Mouse (Mus musculus): ENCODE results near the gene Sstr5.

Gene Sstr5

DNA sequence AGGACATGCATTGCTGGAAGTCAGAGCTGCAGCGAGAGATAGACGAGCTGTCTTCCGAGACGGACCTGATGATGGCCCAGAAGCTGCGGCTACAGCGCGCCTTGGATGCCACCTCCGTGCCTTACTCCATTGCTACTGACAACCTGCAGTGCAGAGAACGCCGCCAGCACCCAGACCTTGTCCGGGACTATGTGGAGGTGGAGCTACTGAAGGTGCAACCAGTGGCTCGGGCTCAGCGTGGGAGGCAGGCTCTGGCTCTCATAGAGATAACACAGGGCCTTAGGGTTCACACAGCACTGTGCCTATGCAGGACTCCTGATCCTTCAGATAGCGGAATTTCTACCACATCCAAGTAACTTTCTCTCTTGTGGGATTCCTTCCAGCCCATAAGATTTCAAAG, 25.0 kb downstream of the Sstr5 start:
- DNase-seq (ENCODE audit: low spot score) = peak; percentile 38

DNA sequence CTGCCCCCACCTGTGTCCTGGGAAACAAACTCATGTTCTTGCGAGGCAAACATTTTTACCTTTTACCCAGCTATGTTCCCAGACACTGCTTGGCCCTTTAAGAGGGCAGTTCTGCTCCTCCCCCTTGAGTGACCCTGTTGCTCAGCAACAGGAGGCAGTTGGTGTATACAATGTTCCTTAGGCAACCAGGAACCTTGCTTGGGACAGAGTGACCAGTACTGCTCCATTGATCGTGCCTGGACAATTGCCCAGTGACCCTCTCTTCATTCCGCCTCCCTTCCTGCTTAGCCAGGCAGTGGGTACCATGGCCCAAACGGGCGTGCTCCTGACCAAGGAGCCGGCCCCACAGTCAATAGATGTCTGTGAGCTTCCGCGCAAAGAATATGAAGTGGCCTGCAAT, 25.7 kb downstream of the Sstr5 start:
- peak; percentile 41 for DNase-seq (ENCODE audit: low spot score)

DNA sequence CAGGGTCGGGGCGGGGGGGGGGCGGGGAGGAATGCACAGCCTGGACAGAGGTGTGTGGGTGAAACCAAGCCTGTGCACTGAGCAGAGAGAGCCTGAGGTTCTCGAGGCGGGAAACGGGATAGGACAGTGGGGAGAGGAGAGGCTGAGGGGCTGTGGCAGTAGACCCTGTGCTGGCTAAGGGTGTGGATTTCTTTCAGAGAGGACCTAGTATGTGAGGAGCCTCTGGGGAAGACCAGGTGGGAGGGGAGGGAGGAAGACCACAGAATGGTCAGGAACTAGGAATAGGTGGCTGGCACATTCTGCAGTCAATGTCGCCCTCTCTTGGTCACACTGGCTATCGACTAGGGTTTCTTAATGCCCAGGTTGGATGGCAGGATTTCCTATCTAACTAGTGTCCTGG, 27.3 kb downstream of the Sstr5 start:
- DNase-seq (ENCODE audit: low spot score) = no peak

DNA sequence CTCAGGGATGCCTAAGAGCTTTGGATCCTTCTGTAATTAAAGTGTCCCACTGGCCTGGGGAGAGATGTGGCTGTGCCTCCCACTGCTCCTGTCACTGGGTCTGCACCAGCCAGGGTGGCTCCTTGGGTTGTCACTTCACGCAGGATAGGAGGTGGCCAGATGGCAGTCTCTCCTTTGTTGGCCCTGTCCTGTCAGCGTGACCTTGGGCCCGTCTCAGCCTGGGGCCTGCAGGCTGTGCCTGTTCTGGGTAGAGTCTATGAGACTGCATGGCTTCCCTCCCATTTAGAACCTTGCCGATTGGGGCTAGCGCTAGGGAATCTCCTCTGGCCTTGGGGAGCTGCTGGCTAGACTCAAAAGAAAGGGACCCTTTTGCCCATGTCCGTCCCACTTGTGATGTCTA, 28.8 kb downstream of the Sstr5 start:
- DNase-seq (ENCODE audit: low spot score) = no peak

DNA sequence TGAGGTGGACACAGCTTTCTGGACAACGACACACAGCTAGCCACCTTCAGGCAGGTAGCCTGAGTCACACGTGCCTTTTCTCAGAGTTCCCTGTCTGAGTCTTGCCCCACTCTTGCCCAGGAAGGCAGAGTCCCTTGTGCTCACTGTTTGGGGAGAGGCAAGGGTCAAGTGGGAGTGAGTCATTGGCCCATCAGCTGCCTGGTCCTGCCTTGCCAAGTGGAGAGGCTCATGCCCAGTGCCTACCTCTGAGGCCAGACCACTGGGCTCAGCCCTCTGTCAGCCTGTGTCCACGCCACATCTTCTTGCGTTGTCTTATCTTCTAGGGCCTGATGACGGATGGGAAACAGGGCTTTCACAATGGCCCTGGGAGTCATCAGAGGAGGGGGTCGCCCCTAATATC, 29.3 kb downstream of the Sstr5 start:
- DNase-seq (ENCODE audit: low spot score) = no peak

DNA sequence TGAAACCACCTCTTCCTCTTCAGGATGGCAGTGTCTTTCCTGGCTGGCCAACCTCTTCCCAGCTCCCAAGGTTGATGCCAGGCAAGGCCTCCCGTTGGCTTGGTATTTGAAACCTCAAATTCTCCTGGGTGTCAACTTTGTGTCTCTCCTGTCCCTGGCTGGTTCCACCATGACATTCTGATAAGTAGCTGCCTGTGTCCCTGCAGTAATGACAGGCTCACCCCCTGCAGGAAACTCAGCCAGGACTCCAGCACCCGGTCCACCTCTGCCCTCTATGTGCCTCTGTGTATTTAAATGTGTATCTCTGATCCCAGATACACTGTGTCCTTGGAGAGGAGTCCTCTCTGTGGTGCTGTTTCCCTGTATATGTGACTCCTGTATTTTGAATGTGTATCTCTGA, 30.8 kb downstream of the Sstr5 start:
- no peak for DNase-seq (ENCODE audit: low spot score)

DNA sequence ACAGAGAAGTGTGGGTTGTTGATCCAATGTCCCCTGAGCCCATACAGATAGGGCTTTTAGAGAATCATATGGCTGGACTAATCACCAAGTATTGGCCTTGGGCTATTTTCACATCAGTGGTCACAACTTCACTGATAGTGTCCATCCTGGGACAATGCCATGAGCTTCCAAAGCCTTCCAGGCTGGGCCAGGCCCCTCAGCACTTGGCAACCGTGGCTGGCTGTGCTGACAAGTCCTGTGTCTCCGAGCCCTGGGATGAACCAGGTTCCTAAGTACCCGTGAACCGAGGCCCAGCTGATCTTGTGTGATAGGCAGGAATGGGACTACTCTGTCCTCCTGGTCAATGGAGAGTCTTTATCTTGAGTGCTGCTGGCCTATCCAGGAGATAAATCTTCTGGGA, 33.0 kb downstream of the Sstr5 start:
- no peak for DNase-seq (ENCODE audit: low spot score)

DNA sequence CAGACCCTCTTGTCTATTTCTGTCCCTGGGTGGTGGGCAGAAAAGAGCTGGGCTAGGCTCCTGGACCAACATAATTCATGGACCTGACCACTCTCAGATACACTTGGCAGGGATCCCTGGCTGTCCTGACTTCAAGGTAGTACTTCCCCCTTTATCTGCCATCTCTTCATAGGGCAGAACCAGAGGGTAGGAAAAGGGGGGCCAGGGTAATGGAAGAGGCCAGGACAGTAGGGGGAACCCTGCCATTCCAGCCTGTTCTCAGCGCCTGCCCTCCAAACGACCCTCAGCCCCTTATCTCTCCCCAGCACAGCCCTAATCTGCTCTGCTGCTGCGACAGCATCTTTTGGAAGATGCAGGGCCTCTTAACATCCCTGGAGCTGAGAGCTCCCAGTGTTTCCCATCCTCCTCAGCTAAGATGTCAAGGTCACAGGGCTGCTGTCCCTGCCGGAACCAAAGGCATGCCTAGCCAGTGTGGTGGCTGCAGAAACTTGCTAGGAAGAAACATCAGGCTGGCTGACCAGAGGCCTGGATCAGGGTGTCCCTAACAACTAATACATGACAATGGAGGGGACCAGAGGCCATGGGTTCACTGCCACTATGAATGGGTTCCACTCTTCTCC, 33.7 kb downstream of the Sstr5 start:
- DNase-seq (ENCODE audit: low spot score) = no peak

DNA sequence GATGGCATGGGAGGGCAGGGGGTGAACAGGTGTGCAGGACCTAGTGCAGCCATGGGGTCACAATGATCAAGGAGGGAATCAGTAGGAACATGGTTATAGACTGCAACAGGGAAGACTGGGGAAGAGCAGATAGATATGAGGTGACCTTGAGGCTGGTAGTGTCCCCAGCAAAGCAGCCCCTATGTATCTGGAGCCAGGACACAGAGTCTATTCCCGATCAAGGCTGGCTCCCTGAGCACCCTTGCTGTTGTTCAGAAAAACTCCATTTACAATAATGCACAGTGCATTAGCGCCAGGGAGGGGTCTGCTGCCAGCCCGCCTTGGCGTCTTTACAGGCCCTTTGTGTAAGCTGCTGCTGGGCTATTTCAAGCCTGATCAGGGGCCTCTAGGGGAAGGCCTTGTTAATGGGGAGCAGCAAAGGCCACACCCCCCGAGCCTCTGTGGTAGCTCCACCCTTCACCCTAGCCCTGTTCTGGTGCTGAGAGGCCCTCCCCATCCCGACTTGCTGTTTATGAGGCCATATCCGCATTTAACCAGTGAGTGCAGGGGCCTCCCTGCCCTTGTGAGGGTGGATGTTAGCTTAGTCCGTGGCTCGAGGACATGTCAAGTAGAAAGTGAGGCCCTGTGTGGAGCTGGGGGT, 34.7 kb downstream of the Sstr5 start:
- DNase-seq (ENCODE audit: low spot score) = no peak

DNA sequence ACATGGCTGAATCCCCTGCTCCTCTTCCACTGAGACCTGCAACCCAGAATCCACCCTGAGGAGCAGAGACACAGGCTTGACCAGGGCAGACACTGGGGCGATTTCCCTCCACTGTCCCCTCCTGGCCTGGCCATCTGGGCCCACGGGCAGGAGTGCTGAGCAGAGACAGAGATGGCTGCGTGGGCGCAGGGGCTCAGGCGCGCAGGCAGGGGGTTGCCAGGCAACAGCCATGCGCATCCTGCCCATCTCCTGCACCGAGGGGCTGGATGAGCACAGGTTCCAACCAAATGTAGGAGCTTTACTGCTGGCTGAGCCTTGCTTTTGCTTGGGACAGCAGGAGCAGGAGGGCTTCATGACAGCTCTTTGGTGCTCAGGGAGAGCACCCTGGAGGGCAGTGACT, 40.5 kb downstream of the Sstr5 start:
- DNase-seq (ENCODE audit: low spot score) = no peak

DNA sequence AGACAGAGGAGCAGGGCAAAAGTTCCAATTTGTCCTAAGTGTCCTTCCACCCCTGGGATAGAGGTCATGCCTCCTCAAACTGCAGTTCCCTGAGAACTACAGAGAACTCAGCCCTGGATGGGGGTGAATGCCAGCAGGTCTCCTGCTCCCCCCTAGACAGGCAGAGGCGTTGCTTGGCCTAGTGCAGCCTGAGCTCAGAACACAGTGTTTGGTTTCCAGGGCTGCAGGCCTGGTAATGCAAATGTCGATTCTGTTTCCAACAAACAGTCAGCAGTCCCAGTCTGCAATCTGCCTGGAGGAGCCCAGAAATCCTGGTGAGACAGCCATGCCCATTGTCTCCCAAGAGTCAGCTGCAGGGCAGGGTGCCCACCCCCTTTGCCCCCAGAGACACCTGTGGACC, 42.8 kb downstream of the Sstr5 start, which contains the start of gene Tekt4:
Tekt4 (plus strand) TSS at position 344 of the 400 bp plus-strand sequence.
- DNase-seq (ENCODE audit: low spot score) = no peak

DNA sequence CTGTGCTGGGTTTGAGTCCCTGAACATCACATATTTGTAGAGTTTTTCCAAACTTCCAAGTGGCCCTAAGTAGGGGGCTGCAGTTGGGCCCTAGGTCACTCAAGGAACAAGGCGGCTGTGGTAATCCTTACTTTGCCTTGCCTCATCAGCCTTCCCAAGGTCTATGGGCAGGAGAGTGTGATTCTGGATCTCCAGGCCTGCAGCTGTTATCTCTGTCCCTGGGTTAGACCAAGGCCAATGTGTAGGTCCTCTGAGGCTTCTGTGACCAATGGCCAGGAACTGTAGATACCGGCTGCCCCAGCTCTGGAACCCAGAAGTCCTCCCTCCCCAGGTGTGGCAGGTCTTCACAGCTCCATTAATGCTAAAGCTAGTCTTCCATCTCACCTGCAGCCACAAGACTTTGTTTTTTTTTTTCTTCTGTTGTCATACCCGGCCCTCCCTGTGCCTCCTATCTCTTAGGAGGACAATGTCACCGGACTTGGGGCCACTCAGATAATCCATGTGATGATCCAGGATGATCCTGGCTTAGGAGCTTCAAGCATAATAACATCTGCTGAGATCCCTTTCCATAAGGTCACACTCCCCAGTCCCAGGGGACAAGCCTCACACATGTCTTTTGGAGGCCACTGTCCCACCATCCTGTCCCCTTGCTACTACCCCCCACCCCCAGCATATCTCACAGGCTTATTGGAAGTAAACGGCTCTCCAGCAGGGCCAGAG, 44.7 kb downstream of the Sstr5 start:
- DNase-seq (ENCODE audit: low spot score) = no peak

DNA sequence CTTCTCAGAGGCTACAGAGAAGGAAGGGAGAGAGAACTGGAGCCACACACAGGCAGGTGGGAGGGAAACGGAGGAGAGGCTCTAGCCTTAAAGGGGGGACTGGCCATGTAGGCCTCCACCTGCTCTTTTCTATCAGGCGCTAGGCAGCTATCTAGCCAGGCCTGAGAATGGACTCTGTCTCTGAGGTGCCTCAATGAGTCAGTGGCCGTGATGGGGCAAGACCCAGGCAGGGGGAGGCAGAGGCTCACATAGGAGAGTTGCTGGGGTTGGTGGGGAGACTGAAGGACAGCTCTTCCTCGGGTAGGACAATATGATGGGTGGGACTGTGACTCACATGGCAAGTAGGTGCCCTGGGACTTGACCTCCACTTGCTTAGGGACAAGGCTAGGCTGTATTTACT, 46.8 kb downstream of the Sstr5 start:
- no peak for DNase-seq (ENCODE audit: low spot score)

DNA sequence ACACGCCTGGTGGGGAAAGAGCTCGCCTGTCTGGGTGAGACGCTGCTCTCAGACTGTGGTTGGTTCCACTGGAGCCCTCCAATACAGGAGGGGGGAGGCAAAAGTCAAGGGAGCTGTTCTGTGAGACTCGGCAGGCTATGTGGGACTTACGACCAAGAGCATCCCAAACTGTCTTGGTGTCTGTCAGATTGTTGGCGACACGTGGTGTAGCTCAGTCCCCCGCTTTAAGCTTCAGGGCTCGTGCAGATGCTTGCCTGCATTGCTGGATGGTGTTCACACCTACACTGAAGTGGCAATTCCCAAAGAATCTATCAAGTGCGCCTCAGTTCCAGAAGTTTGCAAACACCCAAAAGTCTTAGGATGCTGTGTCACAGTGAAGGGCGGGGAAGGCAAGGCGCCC, 49.2 kb downstream of the Sstr5 start:
- DNase-seq (ENCODE audit: low spot score) = no peak

DNA sequence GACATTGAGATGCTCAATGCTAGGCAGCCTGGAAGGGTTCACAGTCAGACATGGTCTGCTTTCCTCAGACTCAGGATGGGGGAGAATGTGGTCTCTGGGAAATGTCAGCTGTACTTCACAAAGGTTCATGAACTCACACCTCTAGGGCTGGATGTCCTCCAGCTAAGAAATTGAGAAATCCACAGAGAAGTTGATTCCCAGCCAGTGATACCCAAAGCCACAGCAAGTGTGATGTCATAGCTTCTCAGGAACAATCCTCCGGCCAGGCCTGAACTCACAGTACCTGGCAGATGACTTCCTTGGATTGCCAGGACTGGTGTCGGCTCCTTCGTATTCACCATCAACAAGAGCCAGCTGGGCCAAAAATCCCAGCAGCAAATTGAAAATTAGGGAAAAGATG, 51.2 kb downstream of the Sstr5 start:
- DNase-seq (ENCODE audit: low spot score) = no peak

DNA sequence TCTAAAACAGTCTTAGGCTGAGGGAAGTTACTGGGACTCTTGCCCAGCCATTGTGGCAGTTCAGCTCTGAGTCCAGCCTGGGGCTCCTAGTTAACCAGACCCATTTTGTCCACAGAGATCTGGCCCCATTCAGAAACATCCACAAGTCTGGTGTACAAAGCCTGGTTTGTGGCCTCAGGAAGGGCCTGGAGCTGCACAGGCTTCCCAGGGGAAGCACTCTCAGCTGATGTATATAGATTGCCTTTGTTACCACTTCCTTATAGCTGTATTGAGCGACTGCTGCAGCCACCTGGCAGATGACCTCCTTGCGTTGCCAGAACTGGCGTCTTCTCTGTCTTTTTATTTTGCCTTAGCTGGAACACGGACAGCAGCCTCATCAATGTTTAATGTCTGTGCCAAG, 52.0 kb downstream of the Sstr5 start:
- DNase-seq (ENCODE audit: low spot score) = no peak

DNA sequence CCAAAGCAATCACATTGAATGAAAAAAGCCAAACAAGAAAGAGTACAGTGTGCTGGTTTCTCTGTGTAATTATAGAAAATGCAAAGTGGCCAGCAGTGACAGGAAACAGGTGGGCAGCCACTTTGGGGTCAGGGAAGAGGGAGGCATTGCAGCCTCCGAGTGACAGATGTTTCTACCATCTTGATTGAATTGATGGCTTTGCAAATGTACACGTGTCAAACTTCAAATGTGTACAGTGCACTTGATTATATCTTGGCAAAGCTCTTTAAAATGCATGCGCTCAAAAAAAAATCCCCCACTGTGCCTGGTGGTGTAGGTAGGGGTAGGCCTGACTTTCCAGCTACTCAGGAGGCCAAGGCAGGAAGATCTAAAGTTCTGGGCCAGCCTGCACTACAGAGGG, 54.2 kb downstream of the Sstr5 start:
- no peak for DNase-seq (ENCODE audit: low spot score)

DNA sequence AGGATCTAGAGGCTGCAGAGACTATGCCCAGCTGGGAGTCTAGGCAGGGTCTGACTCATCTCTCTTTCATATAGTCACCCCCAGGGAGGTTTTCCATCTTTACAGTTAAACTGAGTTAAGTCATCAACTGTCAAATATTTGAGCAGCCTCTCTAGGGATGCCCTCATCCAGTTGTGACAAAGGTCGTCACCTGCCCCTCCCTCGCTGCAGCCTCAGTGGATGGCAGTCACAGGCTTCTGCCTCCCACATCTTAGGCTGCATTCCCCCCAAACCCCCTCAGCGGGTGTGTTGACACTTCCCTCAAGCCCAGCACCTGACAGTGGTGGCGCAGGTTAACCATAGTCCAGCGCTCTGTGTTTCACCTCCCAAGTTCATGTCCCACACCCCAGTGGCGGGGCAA, 55.7 kb downstream of the Sstr5 start:
- no peak for DNase-seq (ENCODE audit: low spot score)

Measured in testis, postnatal 14 days (tissue).